Mouse (Mus musculus) bone marrow, adult 2 months (tissue): ENCODE data around the gene Speer1. TPM values are rescaled to one million over a fixed set of nuclear protein-coding genes. Genes with fewer than 3 reads are reported as not detected.
"Not testable (repeated sequence)": the region's sequence is repeated elsewhere in the genome, so short reads cannot be mapped to it uniquely, and the experiment has no call there.

Experiments used
- H3K27ac ChIP-seq: fragments of 200-500 bp; 2 replicates; pipeline ENCODE4 v1.5.1; 2012; ENCODE audit warnings: low read depth, mild to moderate bottlenecking, control low read depth, inconsistent platforms, low read length; ENCODE audit not compliant: control insufficient read depth, poor library complexity, insufficient read depth
- H3K4me1 ChIP-seq: fragments of 200-500 bp; 2 replicates; pipeline ENCODE4 v1.6.1; 2011; ENCODE audit warnings: low read length; ENCODE audit not compliant: control insufficient read depth, insufficient read depth
- H3K4me3 ChIP-seq: fragments of 200-500 bp; replicated peaks from 2 replicates; pipeline ENCODE3; 2011; ENCODE audit warnings: mild to moderate bottlenecking, low read depth, low read length, control low read depth; ENCODE audit not compliant: control insufficient read depth
- WGBS: fragments of 180-500 bp; shearing (Covaris S2); methylation state at CpG from one replicate; pipeline ENCODE4 v1.1.7; 2018; 5-methylcytosine and 5-hydroxymethylcytosine counted together
- polyA plus RNA-seq: library from polyadenylated mRNA; stranded (reverse); fragments of >200 nt; gene quantifications from 2 replicates; pipeline ENCODE4 v1.2.4, GENCODE M21; 2011; ENCODE audit warnings: low replicate concordance; ENCODE audit not compliant: missing spikeins, insufficient read depth, insufficient read length

The Speer1 gene
- not detected in 2 replicates for polyA plus RNA-seq

DNA sequence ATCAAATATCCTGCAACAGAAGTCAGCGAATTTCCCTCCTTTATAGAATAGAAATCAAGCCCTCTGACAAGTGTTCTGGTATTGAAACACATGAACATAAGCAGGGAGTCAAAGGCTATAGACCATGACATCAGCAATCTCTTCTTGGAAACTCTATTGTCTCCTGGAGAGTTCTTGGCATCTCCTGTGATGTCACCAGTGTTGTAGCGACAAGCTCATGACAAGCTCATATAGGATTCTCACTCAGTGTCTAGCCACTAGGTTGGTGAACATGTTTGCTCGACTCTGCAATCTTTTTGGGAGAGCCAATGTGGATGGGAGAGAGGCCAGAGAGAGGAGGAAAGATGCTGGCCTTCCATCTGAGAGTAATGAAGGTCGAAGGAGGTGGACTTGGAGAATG, at the start of gene Speer1:
Speer1 (plus strand) TSS at position 301 of the 400 bp plus-strand sequence.
- not testable (repeated sequence) for H3K4me1 ChIP-seq, H3K27ac ChIP-seq, H3K4me3 ChIP-seq
- 91% methylated on average over 1 of the region's 4 CpGs for WGBS

Other genes starting within 250 kb of the Speer1 start
- gene Gm8879, start 213.9 kb upstream of the Speer1 start, polyA plus RNA-seq = not detected in 2 replicates
- not detected in 2 replicates for gene Gm5861, start 158.4 kb upstream of the Speer1 start, polyA plus RNA-seq
- not detected in 2 replicates for gene Gm8890, start 85.5 kb upstream of the Speer1 start, polyA plus RNA-seq
- not detected in 2 replicates for gene Gm8897, start 74.9 kb downstream of the Speer1 start, polyA plus RNA-seq
- not detected in 2 replicates for gene Gm8906, start 161.2 kb downstream of the Speer1 start, polyA plus RNA-seq